Mouse (Mus musculus): Measurements from ENCODE around the gene Dnhd1. TPM values are rescaled to one million over a fixed set of nuclear protein-coding genes. Genes with fewer than 3 reads are reported as not detected.

Gene Dnhd1
- polyA plus RNA-seq, 1 experiment from 2014 or later, result 0.61 TPM

Other genes with a start within 250 kb of the Dnhd1 start
- gene Cnga4, start 246.3 kb upstream of the Dnhd1 start, polyA plus RNA-seq (2015; fragmentation: Nextera tagmentation; extraction: Ambion mirVana), result 0.05 TPM in 1 of 2 replicates, not detected in the other
- gene Cckbr, start 225.1 kb upstream of the Dnhd1 start, polyA plus RNA-seq (2015; fragmentation: Nextera tagmentation; extraction: Ambion mirVana), result 0.06 and 0.20 TPM in 2 replicates
- gene Cavin3, start 168.5 kb upstream of the Dnhd1 start, polyA plus RNA-seq (2015; fragmentation: Nextera tagmentation; extraction: Ambion mirVana), result 14.0 and 15.1 TPM in 2 replicates
- gene Smpd1, start 96.5 kb upstream of the Dnhd1 start, polyA plus RNA-seq (2015; fragmentation: Nextera tagmentation; extraction: Ambion mirVana), result 24.3 and 25.6 TPM in 2 replicates
- 6.5 and 7.7 TPM in 2 replicates for gene Apbb1, start 69.2 kb upstream of the Dnhd1 start, polyA plus RNA-seq (2015; fragmentation: Nextera tagmentation; extraction: Ambion mirVana)
- 0.35 and 0.74 TPM in 2 replicates for gene Hpx, start 50.7 kb upstream of the Dnhd1 start, polyA plus RNA-seq (2015; fragmentation: Nextera tagmentation; extraction: Ambion mirVana)
- 4.2 TPM in 2 replicates for gene Trim3, start 17.3 kb upstream of the Dnhd1 start, polyA plus RNA-seq (2015; fragmentation: Nextera tagmentation; extraction: Ambion mirVana)
- gene Timm10b, start 10.8 kb upstream of the Dnhd1 start, polyA plus RNA-seq (2015; fragmentation: Nextera tagmentation; extraction: Ambion mirVana), result 273 and 277 TPM in 2 replicates
- 43.3 and 46.4 TPM in 2 replicates for gene Arfip2, start 10.4 kb upstream of the Dnhd1 start, polyA plus RNA-seq (2015; fragmentation: Nextera tagmentation; extraction: Ambion mirVana)
- gene Gm45799, start 10.3 kb upstream of the Dnhd1 start, polyA plus RNA-seq (2015; fragmentation: Nextera tagmentation; extraction: Ambion mirVana), result 65.0 and 66.0 TPM in 2 replicates
- 206 and 210 TPM in 2 replicates for gene Ilk, start 85.8 kb downstream of the Dnhd1 start, polyA plus RNA-seq (2015; fragmentation: Nextera tagmentation; extraction: Ambion mirVana)
- 38.6 and 45.8 TPM in 2 replicates for gene Rrp8, start 86.6 kb downstream of the Dnhd1 start, polyA plus RNA-seq (2015; fragmentation: Nextera tagmentation; extraction: Ambion mirVana)
- 206 and 214 TPM in 2 replicates for gene Taf10, start 93.5 kb downstream of the Dnhd1 start, polyA plus RNA-seq (2015; fragmentation: Nextera tagmentation; extraction: Ambion mirVana)
- 51.8 and 57.2 TPM in 2 replicates for gene Tpp1, start 101.4 kb downstream of the Dnhd1 start, polyA plus RNA-seq (2015; fragmentation: Nextera tagmentation; extraction: Ambion mirVana)
- 0.32 and 0.36 TPM in 2 replicates for gene Dchs1, start 136.8 kb downstream of the Dnhd1 start, polyA plus RNA-seq (2015; fragmentation: Nextera tagmentation; extraction: Ambion mirVana)
- 352 and 373 TPM in 2 replicates for gene Mrpl17, start 160.3 kb downstream of the Dnhd1 start, polyA plus RNA-seq (2015; fragmentation: Nextera tagmentation; extraction: Ambion mirVana)